Mouse (Mus musculus): Measurements from ENCODE around the gene Pcyt2.

GRCm38 (mm10) chr11:120606764-120607163 is 11.0 kb downstream of the Pcyt2 start:
- TF ChIP-seq EP300 (IDR thresholded peaks at IDR 0.05; ENCODE audit: low read depth in 1 of 2, low read length in 2 of 2) (no peak), TBP (IDR thresholded peaks at IDR 0.05; ENCODE audit: low read depth, low read length) (no peak), POLR2A (IDR thresholded peaks at IDR 0.05; ENCODE audit: control insufficient read depth in 1 of 2, insufficient read depth in 1 of 2, low read depth in 1 of 2, low read length in 2 of 2, poor library complexity in 1 of 2) (no peak), CTCF (IDR thresholded peaks at IDR 0.05 in 2 of 3, conservative IDR thresholded peaks at IDR 0.05 in 1 of 3; ENCODE audit: control insufficient read depth in 1 of 3, insufficient read depth in 1 of 3, low read depth in 2 of 3, low read length in 3 of 3, poor library complexity in 1 of 3, severe bottlenecking in 1 of 3) (no peak), MAX (IDR thresholded peaks at IDR 0.05; ENCODE audit: low read length) (no peak), JUND (IDR thresholded peaks at IDR 0.05; ENCODE audit: low read depth, low read length) (no peak), USF2 (IDR thresholded peaks at IDR 0.05; ENCODE audit: borderline replicate concordance in 1 of 2, insufficient read depth in 1 of 2, low read depth in 1 of 2, low read length in 2 of 2) (no peak)

Data from MEL (cell line).